9 mouse cellular contexts compared by ENCODE assay signal in the genomic region with DNA sequence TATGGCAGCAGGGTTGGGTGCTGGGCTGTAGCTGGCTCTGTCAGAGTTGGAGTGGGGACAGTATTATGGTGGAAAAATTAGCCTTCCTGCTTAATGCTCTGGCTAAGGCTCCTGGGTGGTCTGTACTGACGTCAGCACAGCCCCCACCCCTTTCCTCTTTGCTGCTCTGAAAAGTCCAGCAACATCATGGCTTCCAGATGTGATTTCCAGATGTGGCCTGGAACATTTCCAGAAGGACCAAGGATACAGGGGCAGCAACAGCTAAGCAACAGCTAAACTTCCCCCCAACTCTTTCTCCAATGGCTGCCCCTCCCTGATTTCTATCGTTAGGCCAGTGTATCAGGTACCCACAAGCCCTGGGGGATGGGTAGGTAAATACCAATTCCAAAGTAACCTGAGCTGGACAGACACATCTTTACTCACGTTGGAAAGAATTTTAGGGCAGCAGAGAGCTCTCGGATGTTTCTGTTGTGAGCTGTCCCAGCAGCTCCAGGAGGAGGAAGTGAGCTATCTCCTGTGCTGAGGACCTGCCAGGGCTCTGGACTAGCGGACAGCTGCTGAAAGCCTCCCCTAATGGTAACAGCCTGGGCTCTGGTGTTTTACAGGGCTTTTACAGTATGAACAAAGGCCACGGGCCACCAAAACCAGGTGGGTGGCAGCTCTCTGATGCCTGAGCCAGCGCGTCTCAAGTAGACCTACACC. TPM values are rescaled to one million over a fixed set of nuclear protein-coding genes. Genes with fewer than 3 reads are reported as not detected.
A peak's percentile ranks its signal among the peaks of the same experiment; 100 is the strongest.
DNase-seq lines count a peak whose midpoint lies in the region; ATAC-seq lines count a peak whose summit lies in the region.
"Had no signal": no experiment of that assay in that cellular context is flagged by ENCODE, and none has a peak within 500 bp of the region (broad histone marks: within the 10 kb centered on the region; RNA-seq: fewer than 3 reads in every experiment).

No protein-coding gene starts in this region.

- WGBS in kidney, embryonic 16.5 days: 35% methylated on average over 8 of the region's 8 CpGs
- WGBS in embryonic facial prominence, embryonic 11.5 days: 33% methylated on average over 8 of the region's 8 CpGs
- WGBS in heart, embryonic 13.5 days: 42% methylated on average over 8 of the region's 8 CpGs
- WGBS in midbrain, embryonic 16.5 days: 76% methylated on average over 8 of the region's 8 CpGs

- H3K4me2 ChIP-seq in kidney, embryonic 16.5 days (replicated peaks; ENCODE audit: low read depth, low read length): no peak overlapping the region
- H3K4me2 ChIP-seq in embryonic facial prominence, embryonic 11.5 days (ENCODE audit: low read depth, low read length): no peak overlapping the region
- H3K4me2 ChIP-seq in heart, embryonic 13.5 days: no peak overlapping the region
- no peak overlapping the region for H3K4me2 ChIP-seq in midbrain, embryonic 16.5 days (ENCODE audit: low read length)

- no peaks in the 10 kb centered on the region for H3K36me3 ChIP-seq in kidney, embryonic 16.5 days (ENCODE audit: insufficient read depth, low read length)
- H3K36me3 ChIP-seq in embryonic facial prominence, embryonic 11.5 days (replicated peaks; ENCODE audit: control insufficient read depth, insufficient read depth, low read depth, low read length): no peaks in the 10 kb centered on the region
- no peaks in the 10 kb centered on the region for H3K36me3 ChIP-seq in heart, embryonic 13.5 days
- no peaks in the 10 kb centered on the region for H3K36me3 ChIP-seq in midbrain, embryonic 16.5 days (ENCODE audit: control insufficient read depth, insufficient read depth, low read length)

- no peaks in the 10 kb centered on the region for H3K9me3 ChIP-seq in kidney, embryonic 16.5 days (ENCODE audit: low read length)
- H3K9me3 ChIP-seq in embryonic facial prominence, embryonic 11.5 days (replicated peaks; ENCODE audit: control insufficient read depth, low read length): no peaks in the 10 kb centered on the region
- no peaks in the 10 kb centered on the region for H3K9me3 ChIP-seq in heart, embryonic 13.5 days
- H3K9me3 ChIP-seq in midbrain, embryonic 16.5 days (replicated peaks; ENCODE audit: control insufficient read depth, low read length, poor library complexity, severe bottlenecking): no peaks in the 10 kb centered on the region

- 0 out of 2 replicates have a peak overlapping the region, but pooled peaks have one; percentile 1 for H3K27ac ChIP-seq in kidney, embryonic 16.5 days (ENCODE audit: low read length)
- peak overlapping the region; percentile 75 for H3K27ac ChIP-seq in embryonic facial prominence, embryonic 11.5 days (replicated peaks; ENCODE audit: low read depth, low read length)
- peak overlapping the region; percentile 36; the same call in 1 of the 2 replicates for H3K27ac ChIP-seq in heart, embryonic 13.5 days (replicated peaks)
- no peak overlapping the region for H3K27ac ChIP-seq in midbrain, embryonic 16.5 days (ENCODE audit: low read length)
- H3K27ac ChIP-seq: liver, embryonic 14.5 days had no signal

- no peak overlapping the region for H3K4me3 ChIP-seq in kidney, embryonic 16.5 days (ENCODE audit: low read length)
- H3K4me3 ChIP-seq in embryonic facial prominence, embryonic 11.5 days (ENCODE audit: low read depth, low read length): no peak overlapping the region
- no peak overlapping the region for H3K4me3 ChIP-seq in heart, embryonic 13.5 days
- H3K4me3 ChIP-seq in midbrain, embryonic 16.5 days (ENCODE audit: low read depth, low read length): no peak overlapping the region

- no peak for DNase-seq in kidney, adult 11 months
- DNase-seq in embryonic facial prominence, embryonic 11.5 days (ENCODE audit: low spot score): peak; percentile 87
- peak; percentile 68 for DNase-seq in mesoderm, embryonic 11.5 days (ENCODE audit: low read depth, low spot score)
- DNase-seq in MN1 (ENCODE audit: low spot score): no peak

- H3K27me3 ChIP-seq in kidney, embryonic 16.5 days (ENCODE audit: insufficient read depth, low read length): no peaks in the 10 kb centered on the region
- H3K27me3 ChIP-seq in embryonic facial prominence, embryonic 11.5 days (ENCODE audit: control insufficient read depth, insufficient read depth, low read length): no peaks in the 10 kb centered on the region
- 0 out of 2 replicates have a peak, but pooled peaks cover 3% of the 10 kb centered on the region for H3K27me3 ChIP-seq in heart, embryonic 13.5 days (replicated peaks)
- no peaks in the 10 kb centered on the region for H3K27me3 ChIP-seq in midbrain, embryonic 16.5 days (ENCODE audit: control insufficient read depth, insufficient read depth, low read depth, low read length)

- ATAC-seq in kidney, embryonic 16.5 days (ENCODE audit: low FRiP score, low TSS enrichment): peak; percentile 42; the same call in 1 of the 2 replicates
- ATAC-seq in embryonic facial prominence, embryonic 11.5 days (replicated peaks; ENCODE audit: insufficient number of reproducible peaks, low FRiP score, low TSS enrichment, low read depth): peak; percentile 80
- no peak; the same call in 1 of the 2 replicates for ATAC-seq in heart, embryonic 13.5 days (ENCODE audit: extremely low read depth, insufficient number of reproducible peaks, low FRiP score, low TSS enrichment)
- no peak for ATAC-seq in midbrain, embryonic 16.5 days
- no peak for ATAC-seq in erythroblast, adult 5-6 weeks (replicated peaks; ENCODE audit: low FRiP score, poor library complexity, severe bottlenecking)

- no peak overlapping the region for H3K9ac ChIP-seq in kidney, embryonic 16.5 days (replicated peaks; ENCODE audit: low read length)
- H3K9ac ChIP-seq in embryonic facial prominence, embryonic 11.5 days (replicated peaks; ENCODE audit: low read length): peak overlapping the region; percentile 22; the same call in 1 of the 2 replicates
- no peak overlapping the region for H3K9ac ChIP-seq in heart, embryonic 13.5 days
- H3K9ac ChIP-seq in midbrain, embryonic 16.5 days (ENCODE audit: low read depth, low read length): no peak overlapping the region
- H3K9ac ChIP-seq: liver, embryonic 14.5 days had no signal

- peaks cover 5% of the 10 kb centered on the region; the same call in 1 of the 2 replicates for H3K4me1 ChIP-seq in kidney, embryonic 16.5 days (ENCODE audit: insufficient read depth, low read length)
- peaks cover 3% of the 10 kb centered on the region; the same call in 1 of the 2 replicates for H3K4me1 ChIP-seq in embryonic facial prominence, embryonic 11.5 days (ENCODE audit: control insufficient read depth, insufficient read depth, low read length)
- peaks cover 9% of the 10 kb centered on the region; the same call in 1 of the 2 replicates for H3K4me1 ChIP-seq in heart, embryonic 13.5 days
- no peaks in the 10 kb centered on the region for H3K4me1 ChIP-seq in midbrain, embryonic 16.5 days (ENCODE audit: control insufficient read depth, insufficient read depth, low read length)

RNA-seq across cellular contexts. Expression of a gene that starts 49.3 kb away (rescaled TPM):
- polyA plus RNA-seq in kidney, embryonic 16.5 days (2015; fragmentation: Nextera tagmentation; extraction: Ambion mirVana): 3.6 and 4.2 TPM in 2 replicates
- polyA plus RNA-seq in embryonic facial prominence, embryonic 11.5 days (2014; fragmentation: Nextera tagmentation; extraction: Ambion mirVana): 7.7 and 8.2 TPM in 2 replicates
- 2.0 and 2.2 TPM in 2 replicates for polyA plus RNA-seq in heart, embryonic 13.5 days (2015; fragmentation: Nextera tagmentation; extraction: Ambion mirVana)
- 20.1 and 21.1 TPM in 2 replicates for polyA plus RNA-seq in midbrain, embryonic 16.5 days (2015; fragmentation: Nextera tagmentation; extraction: Ambion mirVana)
- 0.84 and 3.5 TPM in 2 replicates for total RNA-seq in erythroblast, adult 5-6 weeks (2015; ENCODE audit: low replicate concordance)
- total RNA-seq in erythroblast, adult 5-6 weeks (2017; ENCODE audit: low replicate concordance): 0.42 and 0.43 TPM in 2 replicates

Comparison
In these comparisons a context has a peak if more than half of its experiments do, and no peak if none do; other contexts are left out.
1. ATAC-seq: peak in kidney, embryonic 16.5 days (single experiment) and embryonic facial prominence, embryonic 11.5 days (single experiment); none in heart, embryonic 13.5 days (single experiment), midbrain, embryonic 16.5 days (single experiment) and erythroblast, adult 5-6 weeks (single experiment).
2. DNase-seq: peak in embryonic facial prominence, embryonic 11.5 days (single experiment) and mesoderm, embryonic 11.5 days (single experiment); none in kidney, adult 11 months (single experiment) and MN1 (single experiment).